In the genomic region with DNA sequence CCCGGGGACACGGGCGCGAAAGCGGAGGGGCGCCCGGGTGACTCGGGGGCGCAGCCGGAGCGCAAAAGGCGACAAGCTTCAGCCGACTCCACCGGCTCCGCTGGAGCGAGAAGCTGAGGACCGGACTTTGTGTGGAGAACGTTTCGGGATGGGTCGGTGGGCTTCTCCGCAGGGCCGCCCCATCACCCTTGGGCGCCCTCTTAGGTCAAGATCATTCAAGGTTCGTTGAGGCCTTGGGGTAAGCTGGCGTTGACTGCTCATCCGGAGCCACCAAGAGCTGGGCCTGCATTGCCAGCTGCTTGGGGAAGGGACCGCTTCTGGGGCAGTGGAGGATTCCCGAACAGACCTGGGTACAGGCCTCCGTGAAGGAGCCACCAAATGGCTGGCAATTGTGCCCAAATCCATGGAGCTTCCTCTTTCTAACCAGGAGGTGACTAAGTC, we compare ENCODE assay signal across 8 mouse cellular contexts. TPM values are rescaled to one million over a fixed set of nuclear protein-coding genes. Genes with fewer than 3 reads are reported as not detected.
DNase-seq lines count a peak whose midpoint lies in the region; ATAC-seq lines count a peak whose summit lies in the region.

No protein-coding gene starts in this region.

- 6% methylated on average over 29 of the region's 29 CpGs for WGBS in forebrain, embryonic 16.5 days
- 2% methylated on average over 29 of the region's 29 CpGs for WGBS in limb, embryonic 10.5 days
- WGBS in neural tube, embryonic 15.5 days, result 5% methylated on average over 26 of the region's 29 CpGs

- peak; percentile 32 for ATAC-seq in forebrain, embryonic 16.5 days
- ATAC-seq in neural tube, embryonic 15.5 days (ENCODE audit: low FRiP score), result no peak
- no peak for ATAC-seq in monocyte, adult 5-6 weeks (replicated peaks; ENCODE audit: insufficient number of reproducible peaks, low FRiP score, low TSS enrichment, poor library complexity, severe bottlenecking)

- no peaks in the 10 kb centered on the region for H3K9me3 ChIP-seq in forebrain, embryonic 16.5 days (ENCODE audit: control insufficient read depth, low read length)
- H3K9me3 ChIP-seq in limb, embryonic 10.5 days (replicated peaks), result no peaks in the 10 kb centered on the region
- no peaks in the 10 kb centered on the region for H3K9me3 ChIP-seq in neural tube, embryonic 15.5 days (replicated peaks)

- peaks cover 4% of the 10 kb centered on the region; the same call in 1 of the 2 replicates for H3K27me3 ChIP-seq in forebrain, embryonic 16.5 days (replicated peaks; ENCODE audit: control insufficient read depth, insufficient read depth, low read length)
- H3K27me3 ChIP-seq in limb, embryonic 10.5 days (ENCODE audit: low read depth, poor library complexity, severe bottlenecking), result 0 out of 2 replicates have a peak, but pooled peaks cover 19% of the 10 kb centered on the region
- H3K27me3 ChIP-seq in neural tube, embryonic 15.5 days (replicated peaks), result peaks cover 7% of the 10 kb centered on the region

- no peaks in the 10 kb centered on the region for H3K36me3 ChIP-seq in forebrain, embryonic 16.5 days (ENCODE audit: control insufficient read depth, insufficient read depth)
- peaks cover 24% of the 10 kb centered on the region for H3K36me3 ChIP-seq in limb, embryonic 10.5 days
- no peaks in the 10 kb centered on the region for H3K36me3 ChIP-seq in neural tube, embryonic 15.5 days

- peak overlapping the region; percentile 6; the same call in 1 of the 2 replicates for H3K27ac ChIP-seq in forebrain, embryonic 16.5 days (ENCODE audit: low read length)
- H3K27ac ChIP-seq in limb, embryonic 10.5 days, result peak overlapping the region; percentile 96
- H3K27ac ChIP-seq in neural tube, embryonic 15.5 days (replicated peaks), result no peak overlapping the region; the same call in 1 of the 2 replicates

- peak overlapping the region; percentile 88 for H3K4me2 ChIP-seq in forebrain, embryonic 16.5 days (ENCODE audit: low read length)
- H3K4me2 ChIP-seq in neural tube, embryonic 15.5 days, result peak overlapping the region; percentile 78

- DNase-seq in frontal cortex, postnatal 14 days (ENCODE audit: low spot score in 2 of 2), result peak; percentile 4 to 6
- DNase-seq in frontal cortex, adult 2 months (ENCODE audit: extremely low spot score in 1 of 2, low spot score in 1 of 2), result no peak
- DNase-seq in ES-CJ7 (ENCODE audit: low read depth, low spot score), result peak; percentile 38
- DNase-seq in limb, embryonic 10.5 days (ENCODE audit: low spot score), result no peak
- no peak for DNase-seq in thymus, adult 18-20 months

- H3K9ac ChIP-seq in forebrain, embryonic 16.5 days (replicated peaks; ENCODE audit: low read depth, low read length), result peak overlapping the region; percentile 74
- H3K9ac ChIP-seq in neural tube, embryonic 15.5 days (replicated peaks), result peak overlapping the region; percentile 53

- H3K4me1 ChIP-seq in forebrain, embryonic 16.5 days (replicated peaks; ENCODE audit: control insufficient read depth, insufficient read depth, low read length), result peaks cover 12% of the 10 kb centered on the region
- peaks cover 39% of the 10 kb centered on the region for H3K4me1 ChIP-seq in limb, embryonic 10.5 days
- H3K4me1 ChIP-seq in neural tube, embryonic 15.5 days, result peaks cover 15% of the 10 kb centered on the region

- H3K4me3 ChIP-seq in forebrain, embryonic 16.5 days (replicated peaks; ENCODE audit: low read length), result peak overlapping the region; percentile 50
- peak overlapping the region; percentile 76 for H3K4me3 ChIP-seq in limb, embryonic 10.5 days
- peak overlapping the region; percentile 48 for H3K4me3 ChIP-seq in neural tube, embryonic 15.5 days (replicated peaks)

RNA-seq across cellular contexts. Expression of gene BC034090, which starts 0.5 kb away (rescaled TPM):
- polyA plus RNA-seq in frontal cortex, adult 2 months (2012; rRNA removed), result 15.4 and 16.3 TPM in 2 replicates
- 2.8 and 3.3 TPM in 2 replicates for polyA plus RNA-seq in forebrain, embryonic 16.5 days (2015; fragmentation: Nextera tagmentation; extraction: Ambion mirVana)
- 5.2 and 6.8 TPM in 2 replicates for polyA plus RNA-seq in limb, embryonic 10.5 days (2016; fragmentation: Nextera tagmentation; extraction: Ambion mirVana)
- polyA plus RNA-seq in neural tube, embryonic 15.5 days (2015; fragmentation: Nextera tagmentation; extraction: Ambion mirVana), result 3.0 and 4.1 TPM in 2 replicates
- 0.48 TPM in 1 of 3 replicates, not detected in the others for total RNA-seq in monocyte, adult 5-6 weeks (2017)

Comparison
In these comparisons a context has a peak if more than half of its experiments do, and no peak if none do; other contexts are left out.
1. DNase-seq: peak in frontal cortex, postnatal 14 days (2 of 2) and ES-CJ7 (single experiment); none in frontal cortex, adult 2 months (0 of 2), limb, embryonic 10.5 days (single experiment) and thymus, adult 18-20 months (0 of 2).
2. Peak in every context shown above with its lines, with median percentiles within 50 percentile points of each other: H3K4me3 ChIP-seq.